Mouse (Mus musculus) myocyte (in vitro differentiated cells): Measurements from ENCODE around the gene Lrrc8b.

Experiments
- E2F4 ChIP-seq: IDR thresholded peaks from one replicate; pipeline ENCODE4 v1.6.1; 2011; ENCODE audit warnings: mild to moderate bottlenecking, control low read depth, moderate library complexity; ENCODE audit not compliant: insufficient read depth
- MAX ChIP-seq: IDR thresholded peaks from one replicate; pipeline ENCODE4 v1.6.1; 2011; ENCODE audit warnings: low read depth, mild to moderate bottlenecking, control low read depth
- MYOD1 ChIP-seq, 3 experiments: IDR thresholded peaks; one replicate each; pipeline ENCODE4 v1.6.1; 2011; ENCODE audit warnings: control low read depth in 2 of 3, low read depth in 2 of 3, mild to moderate bottlenecking in 2 of 3, moderate library complexity in 1 of 3; ENCODE audit not compliant: insufficient read length in 2 of 3, control insufficient read depth in 1 of 3
- POLR2A ChIP-seq: IDR thresholded peaks from one replicate; pipeline ENCODE4 v1.6.1; 2011; ENCODE audit warnings: low read depth, mild to moderate bottlenecking, control low read depth, moderate library complexity; ENCODE audit not compliant: insufficient read length
- REST ChIP-seq: IDR thresholded peaks from one replicate; pipeline ENCODE4 v1.6.1; 2011; ENCODE audit warnings: mild to moderate bottlenecking, control low read depth, moderate library complexity; ENCODE audit not compliant: insufficient read depth, insufficient read length
- TCF12 ChIP-seq: IDR thresholded peaks from one replicate; pipeline ENCODE4 v1.6.1; 2011; ENCODE audit warnings: mild to moderate bottlenecking, control low read depth; ENCODE audit not compliant: poor library complexity, insufficient read depth, severe bottlenecking

DNA sequence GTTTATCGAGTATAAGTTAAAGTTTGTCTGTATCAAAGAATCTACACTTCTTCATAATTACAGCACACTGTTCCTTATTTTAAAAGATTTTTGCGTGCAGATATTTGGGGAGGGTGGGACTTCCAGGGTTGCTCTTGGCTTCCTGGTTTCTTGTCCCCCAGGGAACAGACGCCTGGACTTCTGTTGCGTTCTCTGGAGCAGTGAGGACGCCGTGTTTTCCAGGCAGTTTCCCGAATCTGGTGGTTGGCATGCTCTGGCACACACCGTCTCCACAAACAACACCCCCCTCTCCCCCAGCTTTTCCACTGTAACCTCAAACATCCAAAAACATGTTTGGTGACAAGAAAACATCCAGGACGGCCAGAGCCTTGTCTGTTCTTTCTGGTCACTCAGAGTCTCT lies 111.2 kb downstream of the Lrrc8b start:
- TF ChIP-seq MAX = no peak
- no peak for TF ChIP-seq MYOD1 (IDR thresholded peaks at IDR 0.05; ENCODE audit: control insufficient read depth in 1 of 3, insufficient read length in 2 of 3, low read depth in 2 of 3)
- TF ChIP-seq POLR2A = no peak
- no peak for TF ChIP-seq E2F4
- no peak for TF ChIP-seq REST
- TF ChIP-seq TCF12 = no peak
